Mouse (Mus musculus) megakaryocyte, adult 5-6 weeks (primary cell): ENCODE data around the gene Wdr62. TPM values are rescaled to one million over a fixed set of nuclear protein-coding genes. Genes with fewer than 3 reads are reported as not detected.

ENCODE experiments used
- ATAC-seq: 2 replicates; pipeline ENCODE4 v1.8.0; 2016; ENCODE audit warnings: mild to moderate bottlenecking, inconsistent platforms; ENCODE audit not compliant: poor library complexity, severe bottlenecking
- total RNA-seq, 2 experiments: library from RNA; stranded (forward) in 1 of 2; stranded (reverse) in 1 of 2; fragments of 153-499, 151-499 nt in 1 of 2; fragments of 221-1000, 200-1000 nt in 1 of 2; gene quantifications; 2 replicates each; pipeline versions ENCODE4 v1.2.3 to v1.2.4; 2015 to 2017

Gene Wdr62
- total RNA-seq, 2 experiments from 2014 or later, result 6.8 to 13.3 TPM

DNA sequence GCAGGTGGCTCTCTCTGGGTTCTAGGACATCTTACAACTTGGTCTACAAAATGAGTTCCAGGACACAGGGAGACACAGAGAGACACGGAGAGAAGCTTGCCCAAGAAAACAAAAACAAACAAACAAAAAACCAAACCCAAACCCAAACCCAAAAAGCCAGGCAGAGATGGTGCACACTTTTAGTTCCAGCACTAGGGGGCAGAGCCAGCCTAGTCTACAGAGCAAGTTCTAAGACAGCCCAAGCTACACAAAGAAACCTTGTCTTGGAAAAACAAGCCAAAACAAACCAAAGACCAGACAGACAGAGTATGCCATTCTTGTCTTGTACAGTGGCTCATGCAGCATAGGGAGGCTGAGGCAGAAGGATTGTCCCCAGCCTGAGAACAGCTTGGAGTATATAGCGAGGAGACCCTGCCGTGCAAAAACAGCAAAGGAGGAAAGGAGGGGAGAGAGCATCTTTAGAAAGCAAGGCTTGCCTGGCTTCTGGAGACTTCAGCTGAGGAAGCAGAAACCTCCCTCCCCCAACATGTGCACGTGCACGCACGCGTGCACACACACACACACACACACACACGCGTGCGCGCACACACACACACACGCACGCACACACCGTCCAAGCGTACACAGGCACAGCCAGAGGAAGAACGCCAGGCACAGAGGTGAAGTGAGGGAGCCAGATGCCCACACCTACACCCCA lies 26.0 kb upstream of the Wdr62 start:
- no peak for ATAC-seq

DNA sequence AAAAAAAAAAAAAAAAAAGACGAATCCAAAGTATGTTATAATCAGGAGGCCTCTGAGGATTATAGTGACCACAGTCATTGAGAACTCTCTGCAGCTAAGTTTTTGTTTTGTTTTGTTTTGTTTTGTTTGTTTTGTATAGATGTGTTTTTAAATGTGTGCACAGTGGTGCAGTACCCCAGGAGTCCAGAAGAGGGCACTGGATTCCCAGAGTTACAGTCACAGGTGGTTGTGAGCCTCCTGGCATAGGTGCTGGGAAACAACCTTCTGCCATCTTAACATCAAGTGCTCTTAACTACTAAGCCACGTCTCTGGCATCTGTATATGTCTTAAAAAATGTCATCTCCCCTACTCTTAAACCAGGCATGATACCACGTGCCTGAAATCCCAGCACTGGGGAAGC lies 20.7 kb upstream of the Wdr62 start:
- peak; percentile 68 for ATAC-seq

DNA sequence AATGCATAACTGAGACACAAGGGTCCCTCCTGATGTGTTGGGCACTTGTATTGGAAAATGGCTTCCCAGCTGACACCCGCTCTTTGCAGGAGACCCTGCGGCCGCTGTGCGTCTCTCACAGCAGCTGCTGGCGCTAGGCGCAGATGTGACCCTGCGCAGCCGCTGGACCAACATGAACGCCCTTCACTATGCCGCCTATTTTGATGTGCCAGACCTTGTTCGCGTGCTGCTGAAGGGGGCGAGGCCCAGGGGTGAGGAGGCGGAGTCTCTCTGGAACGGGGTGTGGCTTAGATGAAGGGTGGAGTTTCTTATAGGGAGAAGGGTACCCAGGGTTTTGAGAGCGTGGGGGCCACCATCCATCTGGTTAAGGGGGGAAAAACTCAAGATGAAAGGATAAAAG lies 17.0 kb upstream of the Wdr62 start:
- ATAC-seq, result no peak

DNA sequence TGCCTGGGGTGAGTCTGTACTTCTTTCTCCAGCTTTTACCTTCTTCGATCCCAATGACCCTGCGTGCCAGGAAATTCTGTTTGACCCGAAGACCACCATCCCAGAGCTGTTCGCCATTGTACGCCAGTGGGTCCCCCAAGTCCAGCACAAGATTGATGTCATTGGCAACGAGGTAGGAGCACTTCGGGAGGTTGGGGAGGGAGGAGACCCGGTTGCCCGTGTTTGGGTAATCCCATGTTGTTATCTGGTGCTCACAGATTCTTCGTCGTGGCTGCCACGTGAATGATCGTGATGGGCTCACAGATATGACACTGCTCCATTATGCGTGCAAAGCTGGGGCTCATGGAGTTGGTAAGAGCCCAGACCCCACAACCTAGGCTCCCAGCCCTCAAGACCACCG lies 16.6 kb upstream of the Wdr62 start:
- no peak for ATAC-seq

DNA sequence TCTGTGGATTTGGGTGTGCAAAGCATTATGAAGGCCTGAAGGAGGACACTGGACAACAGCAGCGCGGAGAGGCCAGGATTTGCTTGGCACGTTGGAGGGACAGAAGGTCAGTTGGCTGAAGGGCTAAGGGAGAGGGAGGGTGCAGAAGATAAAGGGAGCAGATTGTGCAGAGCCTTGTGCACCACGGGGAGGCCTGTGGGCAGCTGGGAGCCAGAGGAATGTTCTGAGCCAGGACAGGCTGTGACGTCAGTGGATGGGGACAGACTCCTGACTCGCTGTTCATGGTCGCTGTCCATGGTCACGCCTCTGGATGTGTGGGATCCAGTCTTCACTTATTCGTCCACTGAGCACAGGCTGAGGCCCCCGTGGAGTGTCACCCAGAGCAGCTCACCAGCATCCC lies 14.9 kb upstream of the Wdr62 start:
- ATAC-seq, result no peak

DNA sequence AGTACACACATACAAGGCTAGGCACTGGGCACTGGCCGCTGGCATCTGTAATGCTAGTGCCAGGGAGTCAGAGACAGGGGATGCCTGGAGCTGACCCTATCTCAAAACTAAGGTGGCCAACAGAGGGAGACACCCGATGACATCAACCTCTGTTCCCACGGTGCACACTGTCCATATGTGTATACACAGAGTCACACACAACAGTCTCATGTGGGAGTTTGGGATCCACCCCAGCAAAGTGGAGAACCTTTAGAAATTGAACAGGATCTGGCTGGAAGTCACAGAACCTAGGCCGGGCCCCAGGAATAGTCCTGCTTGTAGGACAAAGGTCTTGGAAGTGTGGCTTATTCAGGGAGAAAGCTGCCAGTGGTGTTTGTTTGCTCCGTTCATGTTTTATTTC lies 14.1 kb upstream of the Wdr62 start:
- no peak for ATAC-seq

DNA sequence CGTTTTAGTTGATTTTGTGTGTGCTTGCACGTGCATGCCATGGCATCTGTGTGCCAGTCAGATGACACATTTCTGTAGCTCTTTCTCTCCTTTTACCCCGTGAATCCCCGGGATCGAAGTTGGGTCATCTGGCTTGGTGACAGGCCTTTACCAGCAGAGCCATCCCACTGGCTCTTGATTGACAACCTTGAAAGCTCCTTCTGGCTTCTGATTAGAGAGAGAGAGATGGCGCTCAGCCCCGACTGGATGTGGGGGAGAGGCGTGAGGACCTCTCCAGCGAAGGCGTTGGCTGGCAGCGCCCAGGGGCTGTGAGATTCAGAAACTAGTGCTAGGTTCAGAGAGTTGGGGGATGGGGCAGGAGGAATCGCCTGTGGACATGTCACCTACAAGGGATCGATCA lies 13.6 kb upstream of the Wdr62 start:
- ATAC-seq, result no peak

DNA sequence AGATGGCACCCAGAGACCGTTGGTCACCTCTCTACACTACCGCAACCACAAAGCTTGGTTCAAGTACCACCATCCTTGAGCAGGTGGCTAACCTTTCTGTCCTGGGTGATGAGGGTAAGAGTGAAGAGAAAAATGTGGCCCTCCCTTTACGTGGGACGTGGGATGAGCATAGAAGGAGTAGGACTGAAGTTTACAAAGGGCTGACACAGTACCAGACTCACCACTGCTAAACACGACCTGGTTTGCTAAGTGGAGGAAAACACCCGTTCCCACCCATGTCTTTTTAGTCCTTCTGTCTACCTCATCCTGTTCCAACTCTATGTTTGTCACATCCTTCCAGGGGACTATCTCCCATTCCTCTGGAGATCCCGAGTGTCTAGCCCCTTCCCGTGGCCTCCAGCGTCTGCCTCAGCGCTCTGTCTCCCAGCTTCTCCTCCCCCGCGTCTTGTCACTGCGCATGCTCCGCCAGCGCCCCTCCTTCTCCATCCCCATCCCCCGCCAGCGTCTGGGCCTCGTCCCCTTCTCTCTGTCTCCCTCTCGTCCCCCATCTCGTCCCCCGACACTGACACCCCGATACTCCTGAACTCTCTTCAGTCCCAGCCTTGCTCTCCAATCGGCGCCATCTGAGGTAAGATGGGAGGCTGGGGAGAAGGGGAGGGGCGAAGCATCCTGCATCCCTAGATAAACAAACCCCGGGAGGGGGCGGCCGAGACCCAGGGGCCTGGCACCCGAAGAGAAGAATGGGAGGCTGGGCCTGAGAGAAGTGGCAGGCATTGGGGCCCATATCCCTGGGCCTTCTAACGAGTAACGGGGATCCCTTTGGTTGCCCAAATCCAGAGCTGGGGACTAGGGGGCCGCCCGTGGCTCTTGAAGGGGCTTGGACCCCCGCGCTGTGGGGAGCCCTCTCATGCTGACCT lies 11.3 kb upstream of the Wdr62 start, which contains the start of gene Clip3:
Gene Clip3, plus strand, starts transcription at position 514 of the 917 bp plus-strand sequence.
- ATAC-seq, result no peak

DNA sequence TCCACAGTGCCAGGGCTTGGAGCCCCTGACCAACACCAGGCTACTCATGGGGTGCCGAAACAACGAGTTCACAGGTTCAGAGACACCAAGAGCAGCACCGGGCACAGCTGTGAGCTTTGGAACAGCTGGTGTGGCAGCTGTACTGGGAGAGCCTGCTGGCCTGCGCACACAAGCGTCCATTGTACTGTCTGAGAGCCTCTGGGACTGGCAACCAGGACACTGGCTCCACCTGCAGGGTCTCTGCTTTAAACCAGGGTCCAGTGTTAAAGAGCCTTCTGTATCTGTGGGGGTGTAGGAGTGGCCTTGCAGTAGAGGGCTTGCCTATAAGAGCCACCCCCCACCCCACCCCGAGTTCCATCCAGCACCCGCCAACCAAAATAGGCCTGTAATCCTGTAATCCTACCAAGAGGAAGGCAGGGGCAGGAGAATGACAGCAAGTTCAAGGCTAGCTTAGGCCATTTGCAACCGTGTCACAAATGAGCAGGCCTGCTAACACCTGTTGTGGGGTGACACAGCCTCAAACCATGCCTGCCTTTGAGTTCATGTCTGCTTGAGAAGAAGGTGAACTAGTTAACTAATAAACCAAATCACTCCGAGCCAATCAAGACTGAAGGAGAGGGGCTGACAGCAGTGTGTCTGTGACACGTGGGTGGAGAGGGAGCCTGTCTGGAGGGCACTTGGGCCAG lies 9.6 kb upstream of the Wdr62 start:
- ATAC-seq, result no peak

DNA sequence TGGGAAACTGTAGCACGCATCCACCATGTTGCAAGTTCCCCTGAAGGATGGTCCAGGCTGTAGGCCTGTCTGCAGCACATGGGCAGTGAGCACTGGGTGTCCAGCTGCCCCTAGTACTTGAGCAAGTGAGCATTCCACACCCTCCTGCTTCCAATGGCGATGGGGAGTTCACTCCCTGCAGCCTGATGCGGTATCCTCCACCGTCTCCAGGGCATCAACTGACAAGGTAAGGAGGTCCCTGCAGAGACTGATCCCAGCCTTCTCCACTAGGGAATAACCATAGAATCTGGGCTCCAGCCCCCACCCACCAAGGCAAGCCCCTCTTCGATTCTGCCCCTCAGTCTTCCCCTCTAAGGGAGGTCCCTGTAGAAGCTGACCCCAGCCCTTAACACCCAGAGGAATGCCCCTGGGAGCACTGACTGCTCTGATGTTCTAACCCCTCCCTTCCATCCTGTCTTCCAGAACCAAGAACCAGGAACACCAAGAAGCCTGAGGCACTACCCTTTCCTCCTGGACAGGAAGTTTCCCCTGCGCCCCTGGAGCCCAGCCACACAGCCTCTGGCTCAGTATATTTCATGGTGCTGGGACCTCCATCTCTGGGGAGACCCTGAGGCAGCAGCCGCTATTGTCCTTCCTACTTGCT lies 9.0 kb upstream of the Wdr62 start:
- no peak for ATAC-seq

DNA sequence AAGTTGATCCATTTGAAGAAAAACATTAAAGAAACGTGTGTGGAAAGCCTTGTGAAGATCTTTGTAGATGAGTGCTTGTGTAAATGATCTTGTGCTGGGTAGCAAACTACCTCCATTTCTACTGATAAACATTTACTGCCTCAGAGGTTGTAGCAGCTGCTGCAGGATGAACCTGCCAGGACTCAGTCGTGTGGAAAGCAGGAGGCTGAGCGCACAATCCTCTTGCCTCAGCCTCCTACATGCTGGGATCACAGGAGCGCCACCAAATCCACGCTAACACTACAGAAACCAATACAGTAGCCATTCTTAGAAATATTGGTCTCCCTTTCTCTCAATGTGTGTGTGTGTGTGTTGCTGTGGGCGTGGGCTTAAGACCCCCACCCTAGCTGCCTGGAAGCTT lies 7.8 kb upstream of the Wdr62 start:
- no peak for ATAC-seq

DNA sequence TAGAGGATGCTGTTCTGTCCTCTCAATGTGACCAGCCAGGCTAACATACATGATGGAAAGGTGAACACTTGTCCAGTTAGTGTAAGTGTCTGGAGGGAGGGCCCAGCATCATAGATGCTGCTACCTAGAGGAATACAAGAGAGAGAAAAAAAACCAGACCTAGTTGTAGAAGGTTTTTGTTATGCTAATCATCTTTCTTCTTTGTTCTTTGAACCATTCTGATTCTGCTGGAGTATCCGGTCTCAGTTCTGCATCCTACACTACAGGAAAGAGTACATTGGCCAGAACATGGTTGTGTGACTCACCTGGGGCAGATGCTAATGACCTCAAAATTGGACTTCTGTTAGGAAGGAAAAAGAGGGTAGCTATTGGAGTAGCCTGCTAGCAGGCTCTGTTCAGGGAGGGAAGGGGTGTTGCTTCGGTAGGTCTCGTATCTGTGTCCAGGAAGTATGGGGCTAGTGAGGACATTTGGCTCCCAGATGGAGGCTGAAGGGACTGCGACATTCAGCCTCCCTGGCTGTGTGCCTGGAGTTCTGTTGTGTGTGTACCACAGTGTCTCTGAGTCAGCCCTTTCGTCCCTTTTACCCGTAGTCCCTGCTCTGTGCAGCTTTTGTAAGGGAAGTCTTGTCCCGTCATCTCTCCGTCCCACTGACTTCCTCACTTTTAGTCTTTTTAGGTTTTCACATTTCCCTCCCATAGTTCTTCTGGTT lies 6.6 kb upstream of the Wdr62 start:
- no peak for ATAC-seq

DNA sequence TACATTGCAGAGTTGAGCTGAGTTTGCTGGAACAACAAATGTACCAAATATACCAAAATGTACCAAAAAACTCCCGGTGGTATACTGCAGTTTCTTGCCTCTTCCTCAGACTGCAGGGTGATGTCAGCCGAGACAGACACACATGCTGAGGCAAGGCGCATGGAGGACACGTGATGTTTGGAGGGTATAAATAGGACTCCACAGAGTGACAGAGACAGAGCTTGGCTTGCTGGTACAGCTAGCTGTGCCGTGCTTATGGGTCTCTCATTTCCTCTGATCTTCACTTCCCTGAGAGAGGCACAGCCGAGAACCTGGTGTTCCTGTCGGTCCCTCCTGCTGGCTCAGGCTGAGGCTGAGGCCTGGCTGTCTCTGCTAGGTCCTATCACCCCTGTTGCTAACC lies 2.5 kb upstream of the Wdr62 start:
- ATAC-seq, result no peak

DNA sequence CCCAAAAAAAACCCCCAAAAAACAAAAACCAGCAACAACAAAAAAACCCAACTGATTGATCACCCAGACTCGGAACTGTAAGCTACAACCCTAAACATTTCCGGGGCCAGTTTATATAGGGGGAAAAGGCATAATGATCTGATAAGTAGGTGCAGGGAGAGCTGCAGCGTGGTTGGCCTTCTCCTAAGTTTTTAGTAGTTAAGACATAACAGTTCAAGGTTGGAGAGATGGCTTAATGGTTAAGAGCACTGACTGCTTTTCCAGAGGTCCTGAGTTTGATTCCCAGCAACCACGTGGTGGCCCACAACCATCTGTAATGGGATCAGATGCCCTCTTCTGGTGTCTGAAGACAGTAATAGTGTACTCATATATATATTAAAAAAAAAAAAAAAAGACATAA lies 1.3 kb upstream of the Wdr62 start:
- no peak for ATAC-seq

DNA sequence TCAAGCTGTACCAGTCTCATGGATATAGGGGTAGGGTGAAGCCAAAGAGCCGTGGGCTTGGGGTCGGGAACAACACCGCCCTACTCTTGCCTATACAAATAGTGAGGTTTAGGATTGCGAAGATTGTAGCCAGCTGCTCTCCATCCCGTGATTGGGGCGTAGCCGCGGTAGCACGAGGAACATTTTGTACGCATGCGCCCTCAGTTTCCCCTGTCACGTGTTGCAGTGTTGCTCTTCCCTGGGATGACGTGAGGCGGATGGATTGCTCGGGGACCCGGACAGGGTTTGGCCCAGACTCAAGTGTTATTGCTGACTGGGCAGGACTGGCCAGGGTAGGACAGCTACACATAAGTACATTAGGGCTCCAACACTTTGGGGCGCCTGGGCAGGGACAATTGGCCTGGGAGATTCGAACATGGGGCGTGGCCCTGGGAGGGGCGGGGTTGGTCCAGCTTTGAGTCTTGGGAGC lies 485 bp upstream of the Wdr62 start:
- ATAC-seq, result peak; percentile 62

DNA sequence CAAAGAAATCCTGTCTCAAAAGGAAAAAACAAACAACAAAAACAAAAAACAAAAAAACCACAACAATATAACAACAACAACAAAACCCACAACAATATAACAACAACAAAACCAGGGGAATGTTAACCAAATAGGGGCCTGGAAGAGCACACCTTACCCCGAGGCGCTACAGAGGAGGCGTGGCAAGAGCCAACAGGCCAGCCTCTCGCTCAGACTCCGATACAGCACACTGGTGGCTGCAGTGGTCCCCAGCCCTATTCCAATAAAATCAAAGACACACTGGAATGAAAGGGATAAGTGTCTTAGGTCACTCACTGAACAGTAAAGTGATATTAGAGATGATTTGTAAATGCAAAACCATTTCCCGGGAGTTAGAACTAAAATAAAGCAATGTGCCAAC lies 683 bp downstream of the Wdr62 start:
- ATAC-seq, result no peak

DNA sequence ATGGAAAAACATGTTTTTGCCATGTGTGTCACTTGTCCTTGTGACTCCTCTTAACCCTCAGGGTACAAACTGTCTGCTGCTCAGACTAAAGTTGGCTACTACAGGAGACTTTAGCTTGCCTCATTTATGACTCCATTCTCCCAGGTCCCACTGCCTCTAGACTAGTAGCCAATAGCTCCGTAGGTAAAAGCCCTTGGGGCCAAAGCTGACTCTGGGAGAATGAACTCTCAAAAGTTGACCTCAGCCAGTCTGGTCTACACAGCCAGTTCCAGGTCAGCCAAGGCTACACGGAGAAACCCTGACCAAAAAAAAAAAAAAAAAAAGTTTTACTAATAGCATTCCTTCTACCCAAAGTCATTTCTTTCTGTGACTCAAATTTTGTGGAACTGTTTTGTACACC lies 1.3 kb downstream of the Wdr62 start:
- no peak for ATAC-seq

DNA sequence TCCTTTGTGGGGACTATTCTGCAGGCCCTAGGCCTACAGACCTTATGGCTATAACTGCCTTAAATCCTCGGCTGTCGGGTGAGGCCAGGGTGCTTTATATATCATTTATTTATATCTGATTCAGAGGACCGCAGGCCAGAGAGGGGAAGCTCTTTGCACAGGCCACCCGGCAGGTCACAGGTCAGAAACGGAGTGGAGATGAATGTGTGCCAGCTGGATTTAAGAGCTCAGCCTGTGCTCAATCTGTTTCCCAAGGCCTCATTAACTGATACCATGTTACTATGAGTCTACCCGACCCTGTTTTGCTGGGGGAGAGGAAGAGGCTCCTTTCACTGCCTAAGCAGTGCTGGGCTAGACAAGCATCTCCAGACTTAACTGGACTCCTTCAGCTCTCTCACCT lies 5.8 kb downstream of the Wdr62 start:
- ATAC-seq, result no peak

DNA sequence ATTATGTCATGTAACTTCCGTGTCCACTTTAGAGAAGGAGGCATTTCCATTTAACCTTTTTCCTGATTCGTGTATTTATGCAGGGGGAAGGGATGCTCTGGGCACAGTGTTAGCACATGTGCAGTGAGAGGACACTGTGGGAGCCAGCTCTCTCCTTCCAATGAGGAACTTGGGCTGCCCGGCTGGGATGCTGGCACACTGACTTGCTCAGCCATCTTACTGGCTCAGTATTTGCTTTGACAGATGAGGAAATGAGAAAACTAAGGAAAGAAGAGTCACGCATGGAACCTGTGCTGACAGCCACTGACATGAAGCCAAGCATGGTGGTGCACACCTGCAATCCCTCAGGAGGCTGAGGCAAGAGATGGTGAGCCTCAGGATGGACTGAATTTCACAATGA lies 10.6 kb downstream of the Wdr62 start:
- no peak for ATAC-seq

DNA sequence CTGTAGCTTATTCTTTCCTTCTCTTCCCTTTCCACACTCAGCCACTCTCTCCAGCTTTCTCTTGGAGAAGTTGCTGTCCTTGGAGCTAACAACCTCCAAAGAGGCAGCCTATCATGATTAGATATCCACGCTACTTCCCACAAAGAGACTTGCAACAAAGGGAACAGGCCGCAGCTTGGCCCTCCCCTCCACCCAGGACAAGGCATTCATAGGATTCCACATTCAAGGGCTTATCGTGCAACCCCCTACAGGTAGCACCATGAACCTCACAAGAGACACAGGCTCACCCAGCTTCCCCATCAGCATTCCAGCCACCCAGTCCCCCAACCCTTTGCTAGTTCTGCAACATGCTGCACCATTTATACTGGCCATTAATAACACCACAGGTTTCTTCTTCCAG lies 13.4 kb downstream of the Wdr62 start:
- no peak for ATAC-seq
